Mouse (Mus musculus): ENCODE measurements around the gene Fmo6. TPM values are rescaled to one million over a fixed set of nuclear protein-coding genes. Genes with fewer than 3 reads are reported as not detected.

Gene Fmo6
- total RNA-seq (2015; ENCODE audit: low replicate concordance) = not detected in 2 replicates
- total RNA-seq (2017; ENCODE audit: low replicate concordance) = not detected in 2 replicates

- ATAC-seq (replicated peaks; ENCODE audit: low FRiP score, poor library complexity, severe bottlenecking) = no peak
Measured at GRCm38 (mm10) chr1:162937415-162937814, at the start of gene Fmo6. Gene Fmo6, minus strand, starts transcription at chr1:162937515.

GRCm38 (mm10) chr1:162986777-162987176 lies 49.5 kb upstream of the Fmo6 start:
- no peak for ATAC-seq (replicated peaks; ENCODE audit: low FRiP score, poor library complexity, severe bottlenecking)

GRCm38 (mm10) chr1:162986121-162986748 lies 48.9 kb upstream of the Fmo6 start:
- ATAC-seq (replicated peaks; ENCODE audit: low FRiP score, poor library complexity, severe bottlenecking) = no peak

- no peak for ATAC-seq (replicated peaks; ENCODE audit: low FRiP score, poor library complexity, severe bottlenecking)
Measured at GRCm38 (mm10) chr1:162984428-162984827, 47.1 kb upstream of the Fmo6 start, which contains the start of gene Fmo3. Gene Fmo3, minus strand, starts transcription at chr1:162984528.

GRCm38 (mm10) chr1:162963556-162963955 lies 26.2 kb upstream of the Fmo6 start:
- ATAC-seq (replicated peaks; ENCODE audit: low FRiP score, poor library complexity, severe bottlenecking) = no peak

GRCm38 (mm10) chr1:162957422-162957821 lies 20.1 kb upstream of the Fmo6 start:
- ATAC-seq (replicated peaks; ENCODE audit: low FRiP score, poor library complexity, severe bottlenecking) = no peak

GRCm38 (mm10) chr1:162953079-162953478 lies 15.8 kb upstream of the Fmo6 start:
- no peak for ATAC-seq (replicated peaks; ENCODE audit: low FRiP score, poor library complexity, severe bottlenecking)

- ATAC-seq (replicated peaks; ENCODE audit: low FRiP score, poor library complexity, severe bottlenecking) = no peak
Measured at GRCm38 (mm10) chr1:162949763-162950162, 12.4 kb upstream of the Fmo6 start.

- no peak for ATAC-seq (replicated peaks; ENCODE audit: low FRiP score, poor library complexity, severe bottlenecking)
Measured at GRCm38 (mm10) chr1:162947934-162948333, 10.6 kb upstream of the Fmo6 start.

- ATAC-seq (replicated peaks; ENCODE audit: low FRiP score, poor library complexity, severe bottlenecking) = no peak
Measured at GRCm38 (mm10) chr1:162946837-162947558, 9.7 kb upstream of the Fmo6 start.

GRCm38 (mm10) chr1:162943700-162944099 lies 6.4 kb upstream of the Fmo6 start:
- no peak for ATAC-seq (replicated peaks; ENCODE audit: low FRiP score, poor library complexity, severe bottlenecking)

- no peak for ATAC-seq (replicated peaks; ENCODE audit: low FRiP score, poor library complexity, severe bottlenecking)
Measured at GRCm38 (mm10) chr1:162938696-162939351, 1.5 kb upstream of the Fmo6 start.

- ATAC-seq (replicated peaks; ENCODE audit: low FRiP score, poor library complexity, severe bottlenecking) = no peak
Measured at GRCm38 (mm10) chr1:162937970-162938695, 818 bp upstream of the Fmo6 start.

GRCm38 (mm10) chr1:162934374-162935012 lies 2.8 kb downstream of the Fmo6 start:
- ATAC-seq (replicated peaks; ENCODE audit: low FRiP score, poor library complexity, severe bottlenecking) = no peak

GRCm38 (mm10) chr1:162932386-162932785 lies 4.9 kb downstream of the Fmo6 start:
- ATAC-seq (replicated peaks; ENCODE audit: low FRiP score, poor library complexity, severe bottlenecking) = no peak

- no peak for ATAC-seq (replicated peaks; ENCODE audit: low FRiP score, poor library complexity, severe bottlenecking)
Measured at GRCm38 (mm10) chr1:162931880-162932279, 5.4 kb downstream of the Fmo6 start.

GRCm38 (mm10) chr1:162931310-162931875 lies 5.9 kb downstream of the Fmo6 start:
- no peak for ATAC-seq (replicated peaks; ENCODE audit: low FRiP score, poor library complexity, severe bottlenecking)

- no peak for ATAC-seq (replicated peaks; ENCODE audit: low FRiP score, poor library complexity, severe bottlenecking)
Measured at GRCm38 (mm10) chr1:162930631-162931030, 6.7 kb downstream of the Fmo6 start.

GRCm38 (mm10) chr1:162929146-162929545 lies 8.2 kb downstream of the Fmo6 start:
- ATAC-seq (replicated peaks; ENCODE audit: low FRiP score, poor library complexity, severe bottlenecking) = no peak
